Mouse (Mus musculus) myocyte (in vitro differentiated cells): ENCODE results near the gene Itgb5.

Experiments used
- CEBPB ChIP-seq: IDR thresholded peaks from 2 replicates; pipeline ENCODE4 v1.6.1; 2011; ENCODE audit warnings: mild to moderate bottlenecking, moderate library complexity; ENCODE audit not compliant: poor library complexity, insufficient read depth, severe bottlenecking
- E2F4 ChIP-seq: IDR thresholded peaks from one replicate; pipeline ENCODE4 v1.6.1; 2011; ENCODE audit warnings: mild to moderate bottlenecking, control low read depth, moderate library complexity; ENCODE audit not compliant: insufficient read depth
- MAX ChIP-seq: IDR thresholded peaks from one replicate; pipeline ENCODE4 v1.6.1; 2011; ENCODE audit warnings: low read depth, mild to moderate bottlenecking, control low read depth
- MYOD1 ChIP-seq, 3 experiments: IDR thresholded peaks; one replicate each; pipeline ENCODE4 v1.6.1; 2011; ENCODE audit warnings: control low read depth in 2 of 3, low read depth in 2 of 3, mild to moderate bottlenecking in 2 of 3, moderate library complexity in 1 of 3; ENCODE audit not compliant: insufficient read length in 2 of 3, control insufficient read depth in 1 of 3
- MYOG ChIP-seq, 3 experiments: IDR thresholded peaks; one replicate each; pipeline ENCODE4 v1.6.1; 2011; ENCODE audit warnings: control low read depth in 2 of 3, low read depth in 2 of 3, mild to moderate bottlenecking in 2 of 3; ENCODE audit not compliant: insufficient read length in 2 of 3, control insufficient read depth in 1 of 3, insufficient read depth in 1 of 3
- POLR2A ChIP-seq: IDR thresholded peaks from one replicate; pipeline ENCODE4 v1.6.1; 2011; ENCODE audit warnings: low read depth, mild to moderate bottlenecking, control low read depth, moderate library complexity; ENCODE audit not compliant: insufficient read length
- POLR2AphosphoS2 ChIP-seq: IDR thresholded peaks from one replicate; pipeline ENCODE4 v1.6.1; 2011; ENCODE audit warnings: low read depth, control low read depth; ENCODE audit not compliant: insufficient read length
- REST ChIP-seq: IDR thresholded peaks from one replicate; pipeline ENCODE4 v1.6.1; 2011; ENCODE audit warnings: mild to moderate bottlenecking, control low read depth, moderate library complexity; ENCODE audit not compliant: insufficient read depth, insufficient read length
- SRF ChIP-seq: IDR thresholded peaks from one replicate; pipeline ENCODE4 v1.6.1; 2011; ENCODE audit warnings: low read depth; ENCODE audit not compliant: control insufficient read depth, insufficient read length
- TCF12 ChIP-seq: IDR thresholded peaks from one replicate; pipeline ENCODE4 v1.6.1; 2011; ENCODE audit warnings: mild to moderate bottlenecking, control low read depth; ENCODE audit not compliant: poor library complexity, insufficient read depth, severe bottlenecking
- USF1 ChIP-seq: IDR thresholded peaks from one replicate; pipeline ENCODE4 v1.6.1; 2011; ENCODE audit warnings: low read depth, mild to moderate bottlenecking, control low read depth, moderate library complexity

- TF ChIP-seq MAX: no peak
- no peak for TF ChIP-seq POLR2A
- no peak for TF ChIP-seq CEBPB
- TF ChIP-seq USF1: no peak
- TF ChIP-seq POLR2AphosphoS2: no peak
- TF ChIP-seq E2F4: no peak
- no peak for TF ChIP-seq MYOD1 (IDR thresholded peaks at IDR 0.05; ENCODE audit: control insufficient read depth in 1 of 3, insufficient read length in 2 of 3, low read depth in 2 of 3)
- no peak for TF ChIP-seq TCF12
- no peak for TF ChIP-seq SRF
- TF ChIP-seq REST: no peak
- no peak for TF ChIP-seq MYOG (IDR thresholded peaks at IDR 0.05; ENCODE audit: control insufficient read depth in 1 of 3, insufficient read depth in 1 of 3, insufficient read length in 2 of 3, low read depth in 2 of 3)
Measured at GRCm38 (mm10) chr16:33967283-33967640, 137.8 kb downstream of the Itgb5 start.
